Mouse (Mus musculus) myocyte (in vitro differentiated cells): ENCODE measurements around the gene Fam181a. TPM values are rescaled to one million over a fixed set of nuclear protein-coding genes. Genes with fewer than 3 reads are reported as not detected.

Experiments
- H3K27me3 ChIP-seq: one replicate; pipeline ENCODE4 v1.6.1; 2011; ENCODE audit not compliant: control insufficient read depth, insufficient read depth, insufficient read length
- H3K36me3 ChIP-seq: one replicate; pipeline ENCODE4 v1.6.1; 2011; ENCODE audit not compliant: control insufficient read depth, insufficient read depth
- H3K4me2 ChIP-seq: one replicate; pipeline ENCODE4 v1.6.1; 2011; ENCODE audit warnings: low read depth, control low read depth
- H3K4me3 ChIP-seq: one replicate; pipeline ENCODE4 v1.5.1; 2011; ENCODE audit warnings: mild to moderate bottlenecking, control low read depth, moderate library complexity
- H3K79me2 ChIP-seq: one replicate; pipeline ENCODE4 v1.6.1; 2011; ENCODE audit not compliant: control insufficient read depth, insufficient read depth
- H3ac ChIP-seq: one replicate; pipeline ENCODE4 v1.6.1; 2011; ENCODE audit not compliant: control insufficient read depth, insufficient read length
- CEBPB ChIP-seq: IDR thresholded peaks from 2 replicates; pipeline ENCODE4 v1.6.1; 2011; ENCODE audit warnings: mild to moderate bottlenecking, moderate library complexity; ENCODE audit not compliant: poor library complexity, insufficient read depth, severe bottlenecking
- E2F4 ChIP-seq: IDR thresholded peaks from one replicate; pipeline ENCODE4 v1.6.1; 2011; ENCODE audit warnings: mild to moderate bottlenecking, control low read depth, moderate library complexity; ENCODE audit not compliant: insufficient read depth
- MAX ChIP-seq: IDR thresholded peaks from one replicate; pipeline ENCODE4 v1.6.1; 2011; ENCODE audit warnings: low read depth, mild to moderate bottlenecking, control low read depth
- MYOD1 ChIP-seq, 3 experiments: IDR thresholded peaks; one replicate each; pipeline ENCODE4 v1.6.1; 2011; ENCODE audit warnings: control low read depth in 2 of 3, low read depth in 2 of 3, mild to moderate bottlenecking in 2 of 3, moderate library complexity in 1 of 3; ENCODE audit not compliant: insufficient read length in 2 of 3, control insufficient read depth in 1 of 3
- MYOG ChIP-seq, 3 experiments: IDR thresholded peaks; one replicate each; pipeline ENCODE4 v1.6.1; 2011; ENCODE audit warnings: control low read depth in 2 of 3, low read depth in 2 of 3, mild to moderate bottlenecking in 2 of 3; ENCODE audit not compliant: insufficient read length in 2 of 3, control insufficient read depth in 1 of 3, insufficient read depth in 1 of 3
- POLR2A ChIP-seq: IDR thresholded peaks from one replicate; pipeline ENCODE4 v1.6.1; 2011; ENCODE audit warnings: low read depth, mild to moderate bottlenecking, control low read depth, moderate library complexity; ENCODE audit not compliant: insufficient read length
- POLR2AphosphoS2 ChIP-seq: IDR thresholded peaks from one replicate; pipeline ENCODE4 v1.6.1; 2011; ENCODE audit warnings: low read depth, control low read depth; ENCODE audit not compliant: insufficient read length
- REST ChIP-seq: IDR thresholded peaks from one replicate; pipeline ENCODE4 v1.6.1; 2011; ENCODE audit warnings: mild to moderate bottlenecking, control low read depth, moderate library complexity; ENCODE audit not compliant: insufficient read depth, insufficient read length
- SRF ChIP-seq: IDR thresholded peaks from one replicate; pipeline ENCODE4 v1.6.1; 2011; ENCODE audit warnings: low read depth; ENCODE audit not compliant: control insufficient read depth, insufficient read length
- TCF12 ChIP-seq: IDR thresholded peaks from one replicate; pipeline ENCODE4 v1.6.1; 2011; ENCODE audit warnings: mild to moderate bottlenecking, control low read depth; ENCODE audit not compliant: poor library complexity, insufficient read depth, severe bottlenecking
- TCF3 ChIP-seq: IDR thresholded peaks from one replicate; pipeline ENCODE4 v1.6.1; 2011; ENCODE audit warnings: low read depth, control low read depth; ENCODE audit not compliant: insufficient read length
- USF1 ChIP-seq: IDR thresholded peaks from one replicate; pipeline ENCODE4 v1.6.1; 2011; ENCODE audit warnings: low read depth, mild to moderate bottlenecking, control low read depth, moderate library complexity
- polyA plus RNA-seq: library from polyadenylated mRNA; unstranded; fragments of >200 nt; fragmentation: generic; extraction: Trizol; gene quantifications from one replicate; pipeline ENCODE4 v1.2.1, GENCODE M21; 2012; ENCODE audit warnings: missing spikeins

Gene Fam181a
- polyA plus RNA-seq, 1 experiment: not detected

- TF ChIP-seq USF1: no peak
- no peak for TF ChIP-seq TCF12
- no peak for TF ChIP-seq SRF
- no peak for TF ChIP-seq TCF3
- no peak for TF ChIP-seq CEBPB
- no peak for TF ChIP-seq MYOG (IDR thresholded peaks at IDR 0.05; ENCODE audit: control insufficient read depth in 1 of 3, insufficient read depth in 1 of 3, insufficient read length in 2 of 3, low read depth in 2 of 3)
- TF ChIP-seq REST: no peak
- no peak overlapping the region for H3ac ChIP-seq
- H3K27me3 ChIP-seq: peaks cover 24% of the 10 kb centered on the region
- no peak overlapping the region for H3K4me2 ChIP-seq
- H3K36me3 ChIP-seq: no peaks in the 10 kb centered on the region
- H3K79me2 ChIP-seq: no peaks in the 10 kb centered on the region
- no peak overlapping the region for H3K4me3 ChIP-seq
Measured at GRCm38 (mm10) chr12:103313871-103314639, 3.3 kb downstream of the Fam181a start.

GRCm38 (mm10) chr12:103314640-103315361 lies 4.0 kb downstream of the Fam181a start:
- Histone ChIP-seq H3K27me3 (peaks cover 24% of the 10 kb centered on the region), H3K4me3 (no peak overlapping the region), H3K79me2 (no peaks in the 10 kb centered on the region), H3K4me2 (no peak overlapping the region), H3K36me3 (no peaks in the 10 kb centered on the region), H3ac (no peak overlapping the region)
- TF ChIP-seq CEBPB (no peak), REST (no peak), MYOG (IDR thresholded peaks at IDR 0.05; ENCODE audit: control insufficient read depth in 1 of 3, insufficient read depth in 1 of 3, insufficient read length in 2 of 3, low read depth in 2 of 3) (no peak), POLR2A (no peak), E2F4 (no peak), TCF3 (no peak), MAX (no peak), POLR2AphosphoS2 (no peak)

- Histone ChIP-seq H3K27me3 (peaks cover 24% of the 10 kb centered on the region), H3ac (no peak overlapping the region), H3K4me2 (no peak overlapping the region), H3K79me2 (no peaks in the 10 kb centered on the region), H3K4me3 (no peak overlapping the region), H3K36me3 (no peaks in the 10 kb centered on the region)
- TF ChIP-seq POLR2AphosphoS2 (no peak), SRF (no peak), E2F4 (no peak), MYOD1 (IDR thresholded peaks at IDR 0.05; ENCODE audit: control insufficient read depth in 1 of 3, insufficient read length in 2 of 3, low read depth in 2 of 3) (no peak), USF1 (no peak), TCF12 (no peak), MYOG (IDR thresholded peaks at IDR 0.05; ENCODE audit: control insufficient read depth in 1 of 3, insufficient read depth in 1 of 3, insufficient read length in 2 of 3, low read depth in 2 of 3) (no peak), CEBPB (no peak), TCF3 (no peak)
Measured at GRCm38 (mm10) chr12:103315831-103316545, 5.2 kb downstream of the Fam181a start.

GRCm38 (mm10) chr12:103322801-103323200 lies 12.0 kb downstream of the Fam181a start:
- Histone ChIP-seq H3ac (no peak overlapping the region), H3K27me3 (peaks cover 1% of the 10 kb centered on the region), H3K36me3 (no peaks in the 10 kb centered on the region), H3K4me3 (no peak overlapping the region), H3K79me2 (no peaks in the 10 kb centered on the region), H3K4me2 (no peak overlapping the region)
- TF ChIP-seq USF1: no peak
- TF ChIP-seq MYOD1 (IDR thresholded peaks at IDR 0.05; ENCODE audit: control insufficient read depth in 1 of 3, insufficient read length in 2 of 3, low read depth in 2 of 3): no peak
- TF ChIP-seq MAX: no peak
- no peak for TF ChIP-seq TCF3
- no peak for TF ChIP-seq CEBPB
- TF ChIP-seq MYOG (IDR thresholded peaks at IDR 0.05; ENCODE audit: control insufficient read depth in 1 of 3, insufficient read depth in 1 of 3, insufficient read length in 2 of 3, low read depth in 2 of 3): no peak
- no peak for TF ChIP-seq E2F4
- TF ChIP-seq POLR2A: no peak
